Mouse (Mus musculus): Measurements from ENCODE around the gene Brpf3. TPM values are rescaled to one million over a fixed set of nuclear protein-coding genes. Genes with fewer than 3 reads are reported as not detected.

Brpf3 gene
- polyA plus RNA-seq, 1 experiment from 2014 or later: 67.4 TPM

GRCm38 (mm10) chr17:28866921-28867320 lies 66.0 kb downstream of the Brpf3 start:
- no peaks in the 10 kb centered on the region for H3K9me3 ChIP-seq (replicated peaks)
- H3K4me1 ChIP-seq: 0 out of 2 replicates have a peak, but pooled peaks cover 5% of the 10 kb centered on the region
- H3K4me3 ChIP-seq: no peak overlapping the region
- H3K36me3 ChIP-seq: no peaks in the 10 kb centered on the region
- no peak overlapping the region for H3K9ac ChIP-seq
- H3K4me2 ChIP-seq: no peak overlapping the region
- ATAC-seq: no peak
- H3K27me3 ChIP-seq (replicated peaks): 0 out of 2 replicates have a peak, but pooled peaks cover 16% of the 10 kb centered on the region
- no peak overlapping the region for H3K27ac ChIP-seq

DNA sequence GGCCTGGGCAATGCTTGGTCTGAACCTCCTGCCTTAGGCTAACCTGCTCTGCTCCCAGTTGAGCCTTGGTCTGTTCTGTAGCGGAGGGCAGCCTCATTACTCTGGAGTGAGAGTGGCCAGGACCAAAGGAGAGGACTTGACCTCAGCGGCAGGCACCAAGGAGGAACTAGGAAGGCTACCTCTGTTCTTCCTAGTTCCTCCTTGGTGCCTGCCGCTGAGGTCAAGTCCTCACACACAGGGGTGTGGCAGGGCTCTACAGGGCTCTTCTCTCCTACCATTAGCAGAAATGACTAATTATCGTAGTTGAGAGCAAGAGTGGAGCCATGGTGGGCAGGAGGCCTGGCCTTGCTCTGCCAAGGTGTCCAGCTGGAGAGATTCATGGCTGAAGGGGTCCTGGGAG lies 66.5 kb downstream of the Brpf3 start:
- no peak overlapping the region for H3K4me3 ChIP-seq
- WGBS (ENCODE audit: insufficient replicate concordance): 53% methylated on average over 4 of the region's 4 CpGs
- ATAC-seq: no peak
- H3K27ac ChIP-seq: no peak overlapping the region
- no peak overlapping the region for H3K9ac ChIP-seq
- H3K4me2 ChIP-seq: no peak overlapping the region
- H3K27me3 ChIP-seq (replicated peaks): 0 out of 2 replicates have a peak, but pooled peaks cover 15% of the 10 kb centered on the region
- H3K36me3 ChIP-seq: no peaks in the 10 kb centered on the region
- H3K4me1 ChIP-seq: 0 out of 2 replicates have a peak, but pooled peaks cover 5% of the 10 kb centered on the region
- H3K9me3 ChIP-seq (replicated peaks): no peaks in the 10 kb centered on the region

DNA sequence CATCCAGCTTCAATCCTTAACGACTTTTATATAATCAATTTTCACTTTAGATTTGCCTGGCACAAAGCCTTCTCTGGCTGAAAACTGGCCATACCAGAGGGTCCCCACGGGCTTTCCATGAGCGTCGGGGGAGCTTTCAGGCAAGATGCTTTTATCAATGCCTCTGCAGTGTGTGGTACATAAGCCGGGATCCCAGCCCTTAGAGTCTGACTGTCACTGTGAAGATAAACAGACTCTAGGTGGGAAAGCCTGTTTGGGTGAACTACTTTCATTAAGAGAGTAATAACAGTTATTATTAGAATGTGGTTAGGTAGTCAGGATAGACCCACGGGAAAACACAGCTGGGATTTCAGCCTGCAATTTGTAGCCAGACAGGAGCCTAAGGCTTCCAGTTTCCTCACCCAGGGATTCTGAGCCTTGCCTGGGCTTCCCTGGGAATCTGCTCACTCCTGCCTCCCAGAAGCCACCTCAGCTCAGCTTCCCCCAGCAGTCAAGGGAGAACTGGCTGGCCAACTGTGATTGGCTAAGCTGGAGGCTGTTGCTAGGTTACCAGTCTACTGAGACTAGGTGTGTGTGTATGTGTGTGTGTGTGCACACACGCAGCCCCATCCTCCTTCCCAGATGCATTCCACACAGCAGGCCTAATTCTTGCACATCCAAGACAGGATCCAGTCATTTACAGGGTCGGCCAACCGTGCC lies 68.7 kb downstream of the Brpf3 start:
- H3K9me3 ChIP-seq (replicated peaks): no peaks in the 10 kb centered on the region
- no peaks in the 10 kb centered on the region for H3K36me3 ChIP-seq
- no peak overlapping the region for H3K27ac ChIP-seq
- H3K4me1 ChIP-seq: 0 out of 2 replicates have a peak, but pooled peaks cover 5% of the 10 kb centered on the region
- H3K27me3 ChIP-seq (replicated peaks): peaks cover 22% of the 10 kb centered on the region; the same call in 1 of the 2 replicates
- no peak overlapping the region for H3K4me3 ChIP-seq
- no peak overlapping the region for H3K9ac ChIP-seq
- ATAC-seq: no peak
- WGBS (ENCODE audit: insufficient replicate concordance): 55% methylated on average over 9 of the region's 9 CpGs
- H3K4me2 ChIP-seq: no peak overlapping the region

DNA sequence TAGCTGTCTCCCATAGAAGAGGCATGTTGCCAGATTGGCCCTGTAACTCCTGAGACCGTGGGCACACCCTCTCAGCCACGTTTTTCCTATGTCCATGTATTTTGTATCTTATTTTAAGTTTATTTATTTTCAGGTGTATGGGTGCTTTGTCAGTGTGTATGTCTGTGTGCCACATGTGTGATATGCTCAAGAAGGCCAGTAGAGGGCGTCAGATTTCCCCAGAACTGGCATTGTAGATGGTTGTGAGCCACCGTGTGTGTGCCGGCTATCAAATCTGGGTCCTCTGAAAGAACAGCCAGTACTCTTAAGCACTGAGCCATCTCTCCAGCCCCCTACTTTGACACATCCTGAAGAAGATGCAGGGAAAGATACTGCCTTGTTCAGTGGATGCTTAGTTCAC lies 69.5 kb downstream of the Brpf3 start:
- Histone ChIP-seq H3K27ac (no peak overlapping the region), H3K4me2 (no peak overlapping the region), H3K4me1 (peaks cover 12% of the 10 kb centered on the region), H3K9ac (no peak overlapping the region), H3K27me3 (replicated peaks) (peaks cover 30% of the 10 kb centered on the region), H3K9me3 (replicated peaks) (no peaks in the 10 kb centered on the region), H3K36me3 (no peaks in the 10 kb centered on the region), H3K4me3 (no peak overlapping the region)
- ATAC-seq: no peak
- WGBS (ENCODE audit: insufficient replicate concordance): 60% methylated on average over 5 of the region's 5 CpGs

GRCm38 (mm10) chr17:28871831-28872230 lies 70.9 kb downstream of the Brpf3 start:
- H3K9ac ChIP-seq: no peak overlapping the region
- H3K4me1 ChIP-seq: peaks cover 19% of the 10 kb centered on the region
- no peaks in the 10 kb centered on the region for H3K9me3 ChIP-seq (replicated peaks)
- peaks cover 43% of the 10 kb centered on the region for H3K27me3 ChIP-seq (replicated peaks)
- no peaks in the 10 kb centered on the region for H3K36me3 ChIP-seq
- no peak overlapping the region for H3K4me3 ChIP-seq
- 53% methylated on average over 11 of the region's 11 CpGs for WGBS (ENCODE audit: insufficient replicate concordance)
- H3K4me2 ChIP-seq: no peak overlapping the region
- H3K27ac ChIP-seq: no peak overlapping the region
- no peak for ATAC-seq

DNA sequence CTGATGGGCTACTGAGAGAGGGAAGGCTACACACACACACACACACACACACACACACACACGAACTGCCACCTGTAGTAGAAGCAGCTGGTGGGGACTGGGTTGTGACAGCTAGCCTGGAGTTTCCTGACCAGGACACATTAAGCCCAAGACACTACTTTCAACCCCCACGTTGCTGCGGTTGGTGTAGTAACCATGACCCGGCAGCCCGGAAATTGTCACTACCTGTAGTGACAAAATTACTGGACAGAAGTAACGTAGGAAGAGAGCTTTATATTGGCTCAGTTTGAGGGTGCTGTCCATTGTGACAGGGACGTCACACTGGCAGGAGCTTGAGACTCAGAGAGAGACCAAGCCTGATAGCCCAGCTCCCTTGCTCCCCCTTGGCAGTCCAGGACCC lies 71.4 kb downstream of the Brpf3 start:
- ATAC-seq: no peak
- Histone ChIP-seq H3K27ac (no peak overlapping the region), H3K9me3 (replicated peaks) (no peaks in the 10 kb centered on the region), H3K9ac (no peak overlapping the region), H3K4me3 (no peak overlapping the region), H3K4me2 (no peak overlapping the region), H3K27me3 (replicated peaks) (peaks cover 48% of the 10 kb centered on the region), H3K4me1 (peaks cover 21% of the 10 kb centered on the region), H3K36me3 (no peaks in the 10 kb centered on the region)
- WGBS (ENCODE audit: insufficient replicate concordance): 69% methylated on average over 7 of the region's 7 CpGs

GRCm38 (mm10) chr17:28874216-28874615 lies 73.3 kb downstream of the Brpf3 start:
- ATAC-seq: no peak
- Histone ChIP-seq H3K9me3 (replicated peaks) (no peaks in the 10 kb centered on the region), H3K36me3 (no peaks in the 10 kb centered on the region), H3K27ac (no peak overlapping the region), H3K9ac (no peak overlapping the region), H3K4me3 (no peak overlapping the region), H3K27me3 (replicated peaks) (peaks cover 57% of the 10 kb centered on the region), H3K4me2 (no peak overlapping the region), H3K4me1 (peaks cover 21% of the 10 kb centered on the region)
- 66% methylated on average over 4 of the region's 4 CpGs for WGBS (ENCODE audit: insufficient replicate concordance)

GRCm38 (mm10) chr17:28874825-28875224 lies 73.9 kb downstream of the Brpf3 start:
- Histone ChIP-seq H3K4me2 (no peak overlapping the region), H3K36me3 (no peaks in the 10 kb centered on the region), H3K9me3 (replicated peaks) (no peaks in the 10 kb centered on the region), H3K9ac (no peak overlapping the region), H3K27ac (no peak overlapping the region), H3K4me3 (no peak overlapping the region), H3K27me3 (replicated peaks) (peaks cover 61% of the 10 kb centered on the region), H3K4me1 (peaks cover 17% of the 10 kb centered on the region)
- WGBS (ENCODE audit: insufficient replicate concordance): 57% methylated on average over 7 of the region's 7 CpGs
- ATAC-seq: no peak

GRCm38 (mm10) chr17:28875316-28875715 lies 74.4 kb downstream of the Brpf3 start:
- Histone ChIP-seq H3K4me1 (peaks cover 21% of the 10 kb centered on the region), H3K9me3 (replicated peaks) (no peaks in the 10 kb centered on the region), H3K27me3 (replicated peaks) (peaks cover 66% of the 10 kb centered on the region), H3K27ac (no peak overlapping the region), H3K4me3 (no peak overlapping the region), H3K36me3 (no peaks in the 10 kb centered on the region), H3K9ac (no peak overlapping the region), H3K4me2 (no peak overlapping the region)
- no peak for ATAC-seq
- 45% methylated on average over 8 of the region's 8 CpGs for WGBS (ENCODE audit: insufficient replicate concordance)

GRCm38 (mm10) chr17:28876331-28876730 lies 75.4 kb downstream of the Brpf3 start:
- Histone ChIP-seq H3K4me3 (no peak overlapping the region), H3K4me2 (no peak overlapping the region), H3K27ac (no peak overlapping the region), H3K4me1 (peaks cover 21% of the 10 kb centered on the region), H3K9me3 (replicated peaks) (no peaks in the 10 kb centered on the region), H3K36me3 (no peaks in the 10 kb centered on the region), H3K9ac (no peak overlapping the region), H3K27me3 (replicated peaks) (peaks cover 75% of the 10 kb centered on the region)
- no peak for ATAC-seq
- 65% methylated on average over 5 of the region's 5 CpGs for WGBS (ENCODE audit: insufficient replicate concordance)

GRCm38 (mm10) chr17:28876821-28877220 lies 75.9 kb downstream of the Brpf3 start:
- Histone ChIP-seq H3K27me3 (replicated peaks) (peaks cover 74% of the 10 kb centered on the region), H3K9ac (no peak overlapping the region), H3K27ac (no peak overlapping the region), H3K36me3 (no peaks in the 10 kb centered on the region), H3K4me1 (peaks cover 21% of the 10 kb centered on the region), H3K4me3 (no peak overlapping the region), H3K4me2 (peak overlapping the region; percentile 31), H3K9me3 (replicated peaks) (no peaks in the 10 kb centered on the region)
- no peak for ATAC-seq
- 16% methylated on average over 19 of the region's 19 CpGs for WGBS (ENCODE audit: insufficient replicate concordance)

GRCm38 (mm10) chr17:28879931-28880391 lies 79.1 kb downstream of the Brpf3 start:
- no peak overlapping the region for H3K4me3 ChIP-seq
- H3K36me3 ChIP-seq: no peaks in the 10 kb centered on the region
- H3K9ac ChIP-seq: no peak overlapping the region
- ATAC-seq: 0 out of 2 replicates have a peak, but pooled peaks have one; percentile 12
- H3K27me3 ChIP-seq (replicated peaks): peaks cover 70% of the 10 kb centered on the region
- 7% methylated on average over 18 of the region's 18 CpGs for WGBS (ENCODE audit: insufficient replicate concordance)
- H3K27ac ChIP-seq: no peak overlapping the region
- H3K9me3 ChIP-seq (replicated peaks): no peaks in the 10 kb centered on the region
- H3K4me2 ChIP-seq: no peak overlapping the region
- H3K4me1 ChIP-seq: peaks cover 23% of the 10 kb centered on the region

DNA sequence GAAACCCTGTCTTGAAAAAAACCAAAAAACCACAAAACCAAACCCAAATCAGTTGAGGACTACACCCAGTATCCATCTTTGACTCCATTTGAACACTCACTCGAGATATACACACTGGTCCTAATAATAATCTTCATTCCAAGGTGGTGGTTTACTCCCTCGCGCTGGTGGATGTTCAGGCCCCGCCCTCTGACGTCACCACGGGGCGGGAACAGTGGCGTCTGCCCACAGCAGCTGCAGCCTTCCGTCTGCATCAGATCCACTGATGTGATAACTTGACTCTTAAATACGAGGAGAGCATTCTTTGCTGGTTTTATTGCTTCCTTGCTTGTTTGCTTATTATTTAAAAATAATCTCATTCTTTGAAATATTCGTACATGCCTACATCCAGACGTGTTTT lies 81.4 kb downstream of the Brpf3 start:
- H3K36me3 ChIP-seq: no peaks in the 10 kb centered on the region
- no peaks in the 10 kb centered on the region for H3K9me3 ChIP-seq (replicated peaks)
- H3K27me3 ChIP-seq (replicated peaks): peaks cover 48% of the 10 kb centered on the region
- H3K27ac ChIP-seq: no peak overlapping the region
- peaks cover 10% of the 10 kb centered on the region for H3K4me1 ChIP-seq
- H3K4me2 ChIP-seq: peak overlapping the region; percentile 27
- H3K4me3 ChIP-seq: no peak overlapping the region
- WGBS (ENCODE audit: insufficient replicate concordance): 6% methylated on average over 12 of the region's 12 CpGs
- ATAC-seq: no peak
- no peak overlapping the region for H3K9ac ChIP-seq

All from liver, embryonic 12.5 days (tissue).